Mouse (Mus musculus): ENCODE results near the gene Ccser2. TPM values are rescaled to one million over a fixed set of nuclear protein-coding genes. Genes with fewer than 3 reads are reported as not detected.

Ccser2 gene
- polyA plus RNA-seq, 1 experiment from 2014 or later: 108 TPM

GRCm38 (mm10) chr14:36957261-36957660 lies 11.3 kb downstream of the Ccser2 start:
- Histone ChIP-seq H3K9ac (ENCODE audit: low read depth, low read length) (no peak overlapping the region), H3K36me3 (ENCODE audit: control insufficient read depth, insufficient read depth, low read length) (no peaks in the 10 kb centered on the region), H3K4me2 (ENCODE audit: low read length) (no peak overlapping the region), H3K27me3 (replicated peaks; ENCODE audit: control insufficient read depth, insufficient read depth, low read length) (no peaks in the 10 kb centered on the region), H3K4me1 (ENCODE audit: control insufficient read depth, insufficient read depth, low read depth, low read length) (0 out of 2 replicates have a peak, but pooled peaks cover 2% of the 10 kb centered on the region), H3K4me3 (ENCODE audit: low read length) (no peak overlapping the region), H3K27ac (ENCODE audit: low read depth, low read length) (no peak overlapping the region), H3K9me3 (ENCODE audit: control insufficient read depth, low read length) (no peaks in the 10 kb centered on the region)
- WGBS: 80% methylated on average over 6 of the region's 6 CpGs
- ATAC-seq: no peak

GRCm38 (mm10) chr14:36956717-36957116 lies 11.9 kb downstream of the Ccser2 start:
- ATAC-seq: no peak
- WGBS: 46% methylated on average over 5 of the region's 5 CpGs
- Histone ChIP-seq H3K4me1 (ENCODE audit: control insufficient read depth, insufficient read depth, low read depth, low read length) (0 out of 2 replicates have a peak, but pooled peaks cover 2% of the 10 kb centered on the region), H3K27me3 (replicated peaks; ENCODE audit: control insufficient read depth, insufficient read depth, low read length) (no peaks in the 10 kb centered on the region), H3K4me2 (ENCODE audit: low read length) (no peak overlapping the region), H3K9me3 (ENCODE audit: control insufficient read depth, low read length) (no peaks in the 10 kb centered on the region), H3K9ac (ENCODE audit: low read depth, low read length) (no peak overlapping the region), H3K4me3 (ENCODE audit: low read length) (no peak overlapping the region), H3K36me3 (ENCODE audit: control insufficient read depth, insufficient read depth, low read length) (no peaks in the 10 kb centered on the region), H3K27ac (ENCODE audit: low read depth, low read length) (no peak overlapping the region)

- Histone ChIP-seq H3K36me3 (ENCODE audit: control insufficient read depth, insufficient read depth, low read length) (no peaks in the 10 kb centered on the region), H3K4me3 (ENCODE audit: low read length) (no peak overlapping the region), H3K27me3 (replicated peaks; ENCODE audit: control insufficient read depth, insufficient read depth, low read length) (no peaks in the 10 kb centered on the region), H3K4me2 (ENCODE audit: low read length) (no peak overlapping the region), H3K4me1 (ENCODE audit: control insufficient read depth, insufficient read depth, low read depth, low read length) (0 out of 2 replicates have a peak, but pooled peaks cover 2% of the 10 kb centered on the region), H3K9ac (ENCODE audit: low read depth, low read length) (no peak overlapping the region), H3K9me3 (ENCODE audit: control insufficient read depth, low read length) (no peaks in the 10 kb centered on the region), H3K27ac (ENCODE audit: low read depth, low read length) (no peak overlapping the region)
- 0 out of 2 replicates have a peak, but pooled peaks have one; percentile 3 for ATAC-seq
- 88% methylated on average over 10 of the region's 10 CpGs for WGBS
Observed at GRCm38 (mm10) chr14:36952687-36953426, 15.7 kb downstream of the Ccser2 start.

- peak; percentile 37; the same call in 1 of the 2 replicates for ATAC-seq
- Histone ChIP-seq H3K4me2 (ENCODE audit: low read length) (no peak overlapping the region), H3K4me1 (ENCODE audit: control insufficient read depth, insufficient read depth, low read depth, low read length) (0 out of 2 replicates have a peak, but pooled peaks cover 2% of the 10 kb centered on the region), H3K4me3 (ENCODE audit: low read length) (no peak overlapping the region), H3K27me3 (replicated peaks; ENCODE audit: control insufficient read depth, insufficient read depth, low read length) (no peaks in the 10 kb centered on the region), H3K36me3 (ENCODE audit: control insufficient read depth, insufficient read depth, low read length) (no peaks in the 10 kb centered on the region), H3K9me3 (ENCODE audit: control insufficient read depth, low read length) (no peaks in the 10 kb centered on the region), H3K9ac (ENCODE audit: low read depth, low read length) (no peak overlapping the region), H3K27ac (ENCODE audit: low read depth, low read length) (no peak overlapping the region)
- 38% methylated on average over 2 of the region's 2 CpGs for WGBS
Observed at GRCm38 (mm10) chr14:36952142-36952541, 16.4 kb downstream of the Ccser2 start.

- Histone ChIP-seq H3K4me2 (ENCODE audit: low read length) (no peak overlapping the region), H3K4me1 (ENCODE audit: control insufficient read depth, insufficient read depth, low read depth, low read length) (no peaks in the 10 kb centered on the region; the same call in 1 of the 2 replicates), H3K27ac (ENCODE audit: low read depth, low read length) (no peak overlapping the region), H3K4me3 (ENCODE audit: low read length) (no peak overlapping the region), H3K9me3 (ENCODE audit: control insufficient read depth, low read length) (no peaks in the 10 kb centered on the region), H3K27me3 (replicated peaks; ENCODE audit: control insufficient read depth, insufficient read depth, low read length) (no peaks in the 10 kb centered on the region), H3K9ac (ENCODE audit: low read depth, low read length) (no peak overlapping the region), H3K36me3 (ENCODE audit: control insufficient read depth, insufficient read depth, low read length) (peaks cover 11% of the 10 kb centered on the region)
- no peak for ATAC-seq
- WGBS: 60% methylated on average over 5 of the region's 5 CpGs
Observed at GRCm38 (mm10) chr14:36942716-36943115, 25.9 kb downstream of the Ccser2 start.

DNA sequence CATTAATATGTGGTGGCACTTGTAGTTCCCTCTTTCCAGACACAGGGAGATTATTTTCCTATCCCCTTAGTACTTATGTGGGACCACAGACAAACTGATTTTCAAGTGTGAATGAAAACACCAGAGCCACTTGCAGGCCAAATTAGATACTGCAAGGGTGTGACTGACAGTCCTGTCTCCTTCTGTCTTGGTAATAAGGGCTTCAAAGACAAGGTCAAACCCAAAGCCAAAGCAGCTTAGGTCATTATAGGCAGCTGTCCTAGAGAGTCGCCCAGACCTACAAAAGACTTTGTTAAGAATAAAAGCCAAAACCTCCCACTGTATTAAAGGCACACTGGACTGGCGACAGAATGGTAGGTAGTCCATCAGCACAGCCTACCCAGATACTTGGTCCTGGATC lies 30.6 kb downstream of the Ccser2 start:
- 48% methylated on average over 2 of the region's 2 CpGs for WGBS
- Histone ChIP-seq H3K36me3 (ENCODE audit: control insufficient read depth, insufficient read depth, low read length) (peaks cover 11% of the 10 kb centered on the region), H3K9me3 (ENCODE audit: control insufficient read depth, low read length) (no peaks in the 10 kb centered on the region), H3K9ac (ENCODE audit: low read depth, low read length) (no peak overlapping the region), H3K4me3 (ENCODE audit: low read length) (no peak overlapping the region), H3K27me3 (replicated peaks; ENCODE audit: control insufficient read depth, insufficient read depth, low read length) (no peaks in the 10 kb centered on the region), H3K4me2 (ENCODE audit: low read length) (no peak overlapping the region), H3K4me1 (ENCODE audit: control insufficient read depth, insufficient read depth, low read depth, low read length) (no peaks in the 10 kb centered on the region), H3K27ac (ENCODE audit: low read depth, low read length) (no peak overlapping the region)
- ATAC-seq: no peak

GRCm38 (mm10) chr14:36937080-36937878 lies 31.3 kb downstream of the Ccser2 start:
- no peak overlapping the region for H3K4me3 ChIP-seq (ENCODE audit: low read length)
- no peak overlapping the region for H3K4me2 ChIP-seq (ENCODE audit: low read length)
- H3K4me1 ChIP-seq (ENCODE audit: control insufficient read depth, insufficient read depth, low read depth, low read length): no peaks in the 10 kb centered on the region
- peak; percentile 60; the same call in 1 of the 2 replicates for ATAC-seq
- no peaks in the 10 kb centered on the region for H3K27me3 ChIP-seq (replicated peaks; ENCODE audit: control insufficient read depth, insufficient read depth, low read length)
- H3K9me3 ChIP-seq (ENCODE audit: control insufficient read depth, low read length): no peaks in the 10 kb centered on the region
- H3K36me3 ChIP-seq (ENCODE audit: control insufficient read depth, insufficient read depth, low read length): peaks cover 11% of the 10 kb centered on the region
- no peak overlapping the region for H3K27ac ChIP-seq (ENCODE audit: low read depth, low read length)
- 72% methylated on average over 7 of the region's 7 CpGs for WGBS
- H3K9ac ChIP-seq (ENCODE audit: low read depth, low read length): no peak overlapping the region

DNA sequence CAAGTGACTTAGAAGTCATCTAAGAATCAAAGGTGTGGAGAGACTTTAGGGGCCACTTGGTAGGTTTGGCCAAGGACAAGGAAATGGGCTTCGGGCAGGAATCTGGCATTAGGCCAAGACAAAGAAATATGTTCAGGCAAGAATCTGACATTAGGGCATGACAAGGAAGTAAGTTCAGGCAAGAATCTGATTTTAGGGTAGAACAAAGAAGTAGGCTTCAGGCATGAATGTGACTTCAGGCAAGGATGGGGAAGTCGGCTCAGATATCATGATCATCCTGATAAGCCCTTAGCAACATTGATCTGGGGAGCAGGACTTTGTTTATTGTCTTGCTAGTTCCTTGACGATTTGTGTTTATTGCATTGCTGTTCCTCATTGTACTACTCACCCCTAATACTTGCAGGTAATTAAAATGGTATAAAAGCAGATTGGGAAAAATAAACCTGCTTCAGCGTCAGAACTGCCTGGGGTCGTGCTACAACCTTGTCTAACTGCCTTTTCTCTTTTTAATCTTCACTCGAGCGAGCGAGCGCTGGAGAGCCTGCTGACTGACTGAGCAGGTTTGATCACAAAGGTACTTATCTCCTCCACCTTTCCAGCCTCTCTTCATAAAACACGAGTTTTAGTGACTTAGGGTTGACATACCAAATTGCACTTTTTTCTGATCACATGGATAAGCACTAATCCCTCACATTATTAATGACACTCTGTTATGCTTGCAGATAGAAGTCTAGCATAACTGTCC lies 35.8 kb downstream of the Ccser2 start:
- Histone ChIP-seq H3K27ac (ENCODE audit: low read depth, low read length) (no peak overlapping the region), H3K4me3 (ENCODE audit: low read length) (no peak overlapping the region), H3K27me3 (replicated peaks; ENCODE audit: control insufficient read depth, insufficient read depth, low read length) (no peaks in the 10 kb centered on the region), H3K4me1 (ENCODE audit: control insufficient read depth, insufficient read depth, low read depth, low read length) (no peaks in the 10 kb centered on the region), H3K4me2 (ENCODE audit: low read length) (no peak overlapping the region), H3K9me3 (ENCODE audit: control insufficient read depth, low read length) (no peaks in the 10 kb centered on the region), H3K9ac (ENCODE audit: low read depth, low read length) (no peak overlapping the region), H3K36me3 (ENCODE audit: control insufficient read depth, insufficient read depth, low read length) (peaks cover 4% of the 10 kb centered on the region)
- 75% methylated on average over 10 of the region's 10 CpGs for WGBS
- no peak for ATAC-seq

DNA sequence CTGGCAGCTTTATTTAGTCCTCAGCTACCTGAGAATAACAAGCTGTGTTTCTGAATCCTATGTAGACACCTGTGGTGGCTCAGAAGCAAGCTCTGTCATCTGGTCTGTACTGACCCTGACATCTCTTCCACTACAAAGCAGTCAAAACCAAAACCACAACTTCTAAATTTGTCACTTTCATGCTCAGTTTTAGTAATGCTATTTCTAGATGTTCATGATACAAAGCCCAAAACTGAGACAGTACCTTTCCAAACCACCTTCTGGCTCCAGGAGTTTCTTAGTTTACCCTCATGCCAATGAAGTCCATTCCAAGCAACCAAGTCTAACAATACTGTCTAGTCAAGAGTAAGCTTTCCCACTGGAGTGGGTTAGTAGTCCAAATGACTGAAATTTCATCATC lies 36.5 kb downstream of the Ccser2 start:
- H3K4me2 ChIP-seq (ENCODE audit: low read length): no peak overlapping the region
- H3K4me1 ChIP-seq (ENCODE audit: control insufficient read depth, insufficient read depth, low read depth, low read length): no peaks in the 10 kb centered on the region
- no peak for ATAC-seq

More for the DNA sequence above, 36.5 kb downstream of the Ccser2 start:
- Histone ChIP-seq H3K9me3 (ENCODE audit: control insufficient read depth, low read length) (no peaks in the 10 kb centered on the region), H3K4me3 (ENCODE audit: low read length) (no peak overlapping the region), H3K9ac (ENCODE audit: low read depth, low read length) (no peak overlapping the region), H3K27ac (ENCODE audit: low read depth, low read length) (no peak overlapping the region), H3K27me3 (replicated peaks; ENCODE audit: control insufficient read depth, insufficient read depth, low read length) (no peaks in the 10 kb centered on the region), H3K36me3 (ENCODE audit: control insufficient read depth, insufficient read depth, low read length) (peaks cover 3% of the 10 kb centered on the region)
